Mouse (Mus musculus) MEL (cell line): ENCODE measurements around the gene Acap1.

Experiments used
- CTCF ChIP-seq, 3 experiments: IDR thresholded peaks in 2 of 3; conservative IDR thresholded peaks in 1 of 3; 2 replicates each; pipeline ENCODE4 v1.5.1; 2011 to 2012; ENCODE audit warnings: low read length in 3 of 3, low read depth in 2 of 3, mild to moderate bottlenecking in 2 of 3, improper control_type of control experiment in 1 of 3, inconsistent platforms in 1 of 3, mixed read lengths in 1 of 3, moderate library complexity in 1 of 3; ENCODE audit not compliant: control insufficient read depth in 1 of 3, insufficient read depth in 1 of 3, poor library complexity in 1 of 3, severe bottlenecking in 1 of 3
- MEF2A ChIP-seq: IDR thresholded peaks from 2 replicates; pipeline ENCODE4 v1.6.1; 2014; ENCODE audit warnings: low read depth, mild to moderate bottlenecking, inconsistent platforms, low read length, improper control_type of control experiment; ENCODE audit not compliant: poor library complexity, insufficient replicate concordance, severe bottlenecking; ENCODE audit errors: extremely low read depth
- POLR2A ChIP-seq, 2 experiments: IDR thresholded peaks; 2 replicates each; pipeline ENCODE4 v1.6.1; 2011 to 2012; ENCODE audit warnings: low read length in 2 of 2, mild to moderate bottlenecking in 2 of 2, control low read depth in 1 of 2, improper control_type of control experiment in 1 of 2, low read depth in 1 of 2, moderate library complexity in 1 of 2; ENCODE audit not compliant: control insufficient read depth in 1 of 2, insufficient read depth in 1 of 2, poor library complexity in 1 of 2

GRCm38 (mm10) chr11:69835966-69836335, 59.4 kb downstream of the Acap1 start:
- no peak for TF ChIP-seq CTCF (IDR thresholded peaks at IDR 0.05 in 2 of 3, conservative IDR thresholded peaks at IDR 0.05 in 1 of 3; ENCODE audit: control insufficient read depth in 1 of 3, insufficient read depth in 1 of 3, low read depth in 2 of 3, low read length in 3 of 3, poor library complexity in 1 of 3, severe bottlenecking in 1 of 3)
- TF ChIP-seq POLR2A (IDR thresholded peaks at IDR 0.05; ENCODE audit: control insufficient read depth in 1 of 2, insufficient read depth in 1 of 2, low read depth in 1 of 2, low read length in 2 of 2, poor library complexity in 1 of 2) = no peak
- no peak for TF ChIP-seq MEF2A
